Mouse (Mus musculus) ES-Bruce4 (cell line): ENCODE measurements at regions not wholly inside any gene's neighbourhood (a gene's known extent, or its start where the extent isn't known, plus 50 kb on each side); places are given as distances from the start of the nearest gene placed in this dataset.

ENCODE experiments used
- CTCF ChIP-seq: IDR thresholded peaks from one replicate; pipeline ENCODE4 v1.8.1; 2011; ENCODE audit warnings: low read depth, low read length
- EP300 ChIP-seq: IDR thresholded peaks from 2 replicates; pipeline ENCODE4 v1.6.1; 2011; ENCODE audit warnings: low read depth, low read length; ENCODE audit not compliant: insufficient read depth

DNA sequence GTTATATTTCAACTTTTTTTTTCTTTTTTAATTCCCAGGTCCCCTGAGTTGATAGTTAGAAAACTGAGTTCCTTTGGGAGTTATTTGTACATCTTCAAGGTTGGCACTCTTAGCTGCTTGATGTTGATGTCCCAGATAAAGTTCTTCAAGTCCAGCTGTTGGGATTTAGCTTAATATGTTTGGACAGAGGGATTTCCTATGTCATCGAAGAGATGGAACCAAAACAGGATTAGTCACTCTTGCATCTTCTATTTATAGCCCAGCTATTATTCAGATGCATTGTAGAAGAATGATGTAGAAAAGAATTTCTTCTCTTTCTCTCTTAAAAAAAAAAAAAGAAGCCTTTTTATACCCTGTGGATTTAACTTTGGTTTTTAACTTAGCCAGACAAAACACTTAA, 169.2 kb upstream of the Ddhd1 start:
- no peak for TF ChIP-seq CTCF
- TF ChIP-seq EP300: no peak
